Mouse (Mus musculus) cerebellum, adult 8-10 months (tissue): ENCODE results near the gene Tfap4.
A peak's percentile ranks its signal among the peaks of the same experiment; 100 is the strongest.
"Not testable (repeated sequence)": the region's sequence is repeated elsewhere in the genome, so short reads cannot be mapped to it uniquely, and the experiment has no call there.

ENCODE experiments used
- DNase-seq: peaks from one replicate; pipeline ENCODE4 v3.0.0; 2022

Gene Tfap4

GRCm38 (mm10) chr16:4592909-4593875, 33.5 kb upstream of the Tfap4 start:
- DNase-seq: peak; percentile 63

- no peak for DNase-seq
Measured at GRCm38 (mm10) chr16:4590236-4590635, 30.6 kb upstream of the Tfap4 start.

GRCm38 (mm10) chr16:4587516-4588210, 28.0 kb upstream of the Tfap4 start:
- no peak for DNase-seq

- DNase-seq: peak; percentile 88
Measured at GRCm38 (mm10) chr16:4586531-4587123, 27.0 kb upstream of the Tfap4 start.

- no peak for DNase-seq
Measured at GRCm38 (mm10) chr16:4585642-4586530, 26.2 kb upstream of the Tfap4 start.

GRCm38 (mm10) chr16:4584438-4584837, 24.8 kb upstream of the Tfap4 start:
- DNase-seq: no peak

GRCm38 (mm10) chr16:4583807-4584206, 24.2 kb upstream of the Tfap4 start:
- DNase-seq: no peak

- not testable (repeated sequence) for DNase-seq
Measured at GRCm38 (mm10) chr16:4581179-4581578, 21.5 kb upstream of the Tfap4 start.

GRCm38 (mm10) chr16:4578630-4579029, 19.0 kb upstream of the Tfap4 start:
- DNase-seq: no peak

- no peak for DNase-seq
Measured at GRCm38 (mm10) chr16:4576873-4577272, 17.2 kb upstream of the Tfap4 start.

GRCm38 (mm10) chr16:4576038-4576437, 16.4 kb upstream of the Tfap4 start:
- DNase-seq: no peak

GRCm38 (mm10) chr16:4570737-4571136, 11.1 kb upstream of the Tfap4 start:
- DNase-seq: no peak

GRCm38 (mm10) chr16:4567912-4568311, 8.3 kb upstream of the Tfap4 start:
- peak; percentile 75 for DNase-seq

GRCm38 (mm10) chr16:4560145-4560952, 695 bp upstream of the Tfap4 start:
- peak; percentile 61 for DNase-seq

- DNase-seq: peak; percentile 68
Measured at GRCm38 (mm10) chr16:4558980-4559631, 548 bp downstream of the Tfap4 start.

GRCm38 (mm10) chr16:4558384-4558979, 1.2 kb downstream of the Tfap4 start:
- DNase-seq: peak; percentile 87

GRCm38 (mm10) chr16:4557949-4558348, 1.7 kb downstream of the Tfap4 start:
- DNase-seq: peak; percentile 51

GRCm38 (mm10) chr16:4557085-4557484, 2.6 kb downstream of the Tfap4 start:
- DNase-seq: no peak

- no peak for DNase-seq
Measured at GRCm38 (mm10) chr16:4555555-4555954, 4.1 kb downstream of the Tfap4 start.

GRCm38 (mm10) chr16:4552829-4553550, 6.7 kb downstream of the Tfap4 start:
- DNase-seq: no peak
